Mouse (Mus musculus): ENCODE data around the gene Cdh13. TPM values are rescaled to one million over a fixed set of nuclear protein-coding genes. Genes with fewer than 3 reads are reported as not detected.

Cdh13 gene
- polyA plus RNA-seq, 1 experiment, result 44.3 TPM

DNA sequence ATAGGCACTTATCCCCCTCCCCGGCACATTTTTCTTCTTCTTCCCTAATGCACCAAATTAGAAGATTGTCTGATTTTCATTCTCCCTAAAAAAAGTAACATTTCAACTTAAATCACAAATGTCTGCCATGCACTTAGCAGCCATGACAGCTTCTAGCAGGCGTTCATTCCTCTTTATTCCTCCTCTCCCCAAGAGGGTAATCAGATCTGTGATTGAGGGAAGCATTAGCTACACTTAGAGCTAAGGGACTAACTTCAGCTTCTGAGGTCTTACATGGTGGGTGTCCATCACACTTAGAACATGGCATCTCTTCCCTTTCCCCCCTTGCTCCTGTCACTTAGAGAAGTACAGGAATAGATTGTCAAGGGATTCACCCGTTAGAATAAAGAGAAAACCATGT, 89.6 kb downstream of the Cdh13 start:
- 85% methylated on average over 3 of the region's 3 CpGs for WGBS

GRCm38 (mm10) chr8:118374738-118375137, 91.2 kb downstream of the Cdh13 start:
- no peaks in the 10 kb centered on the region for H3K4me1 ChIP-seq (ENCODE audit: control insufficient read depth, insufficient read depth, low read length)
- no peak overlapping the region for H3K4me3 ChIP-seq (replicated peaks; ENCODE audit: extremely low read depth, low read depth, low read length)
- no peak for DNase-seq
- 27% methylated on average over 6 of the region's 6 CpGs for WGBS
- no peak for TF ChIP-seq CTCF (IDR thresholded peaks at IDR 0.05; ENCODE audit: insufficient read depth, low read length)
- TF ChIP-seq POLR2A (IDR thresholded peaks at IDR 0.05; ENCODE audit: borderline replicate concordance, extremely low read depth, low read depth, low read length), result no peak

More for the DNA sequence above, 89.6 kb downstream of the Cdh13 start:
- no peak for DNase-seq
- no peak for TF ChIP-seq CTCF (IDR thresholded peaks at IDR 0.05; ENCODE audit: insufficient read depth, low read length)
- TF ChIP-seq POLR2A (IDR thresholded peaks at IDR 0.05; ENCODE audit: borderline replicate concordance, extremely low read depth, low read depth, low read length), result no peak
- no peak overlapping the region for H3K4me3 ChIP-seq (replicated peaks; ENCODE audit: extremely low read depth, low read depth, low read length)
- no peaks in the 10 kb centered on the region for H3K4me1 ChIP-seq (ENCODE audit: control insufficient read depth, insufficient read depth, low read length)

GRCm38 (mm10) chr8:118376791-118377190, 93.3 kb downstream of the Cdh13 start:
- H3K4me1 ChIP-seq (ENCODE audit: control insufficient read depth, insufficient read depth, low read length), result no peaks in the 10 kb centered on the region
- WGBS, result 31% methylated on average over 3 of the region's 3 CpGs
- DNase-seq, result no peak
- no peak overlapping the region for H3K4me3 ChIP-seq (replicated peaks; ENCODE audit: extremely low read depth, low read depth, low read length)
- no peak for TF ChIP-seq CTCF (IDR thresholded peaks at IDR 0.05; ENCODE audit: insufficient read depth, low read length)
- TF ChIP-seq POLR2A (IDR thresholded peaks at IDR 0.05; ENCODE audit: borderline replicate concordance, extremely low read depth, low read depth, low read length), result no peak

- DNase-seq, result no peak
- TF ChIP-seq POLR2A (IDR thresholded peaks at IDR 0.05; ENCODE audit: borderline replicate concordance, extremely low read depth, low read depth, low read length) (no peak), CTCF (IDR thresholded peaks at IDR 0.05; ENCODE audit: insufficient read depth, low read length) (no peak)
- H3K4me3 ChIP-seq (replicated peaks; ENCODE audit: extremely low read depth, low read depth, low read length), result no peak overlapping the region
- 86% methylated on average over 8 of the region's 8 CpGs for WGBS
- no peaks in the 10 kb centered on the region for H3K4me1 ChIP-seq (ENCODE audit: control insufficient read depth, insufficient read depth, low read length)
Observed at GRCm38 (mm10) chr8:118378985-118379384, 95.5 kb downstream of the Cdh13 start.

DNA sequence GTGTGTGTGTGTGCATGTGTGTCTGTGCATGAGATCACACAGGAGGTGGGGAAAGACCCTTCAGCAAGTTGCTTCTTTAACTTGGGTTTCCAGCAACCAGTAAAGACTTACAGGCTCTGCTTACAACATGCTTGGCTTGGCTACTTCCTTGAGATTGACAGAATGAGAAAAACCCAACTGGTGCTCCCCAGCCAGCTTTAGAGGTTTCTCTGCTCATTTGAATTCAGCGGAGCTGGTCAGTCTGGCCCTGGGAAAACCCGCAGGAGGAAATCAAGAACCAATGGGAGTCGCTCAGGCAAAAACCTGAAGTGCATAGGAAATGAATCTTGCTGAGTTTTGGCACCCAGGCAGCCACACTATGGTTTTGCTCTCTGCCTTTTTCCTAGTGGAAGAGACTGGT, 96.1 kb downstream of the Cdh13 start:
- TF ChIP-seq POLR2A (IDR thresholded peaks at IDR 0.05; ENCODE audit: borderline replicate concordance, extremely low read depth, low read depth, low read length) (no peak), CTCF (IDR thresholded peaks at IDR 0.05; ENCODE audit: insufficient read depth, low read length) (no peak)
- DNase-seq, result no peak
- 68% methylated on average over 3 of the region's 3 CpGs for WGBS
- Histone ChIP-seq H3K4me1 (ENCODE audit: control insufficient read depth, insufficient read depth, low read length) (no peaks in the 10 kb centered on the region), H3K4me3 (replicated peaks; ENCODE audit: extremely low read depth, low read depth, low read length) (no peak overlapping the region)

GRCm38 (mm10) chr8:118380058-118380457, 96.5 kb downstream of the Cdh13 start:
- TF ChIP-seq POLR2A (IDR thresholded peaks at IDR 0.05; ENCODE audit: borderline replicate concordance, extremely low read depth, low read depth, low read length) (no peak), CTCF (IDR thresholded peaks at IDR 0.05; ENCODE audit: insufficient read depth, low read length) (no peak)
- Histone ChIP-seq H3K4me3 (replicated peaks; ENCODE audit: extremely low read depth, low read depth, low read length) (no peak overlapping the region), H3K4me1 (ENCODE audit: control insufficient read depth, insufficient read depth, low read length) (no peaks in the 10 kb centered on the region)
- no peak for DNase-seq
- 75% methylated on average over 8 of the region's 8 CpGs for WGBS

GRCm38 (mm10) chr8:118380782-118381181, 97.2 kb downstream of the Cdh13 start:
- Histone ChIP-seq H3K4me3 (replicated peaks; ENCODE audit: extremely low read depth, low read depth, low read length) (no peak overlapping the region), H3K4me1 (ENCODE audit: control insufficient read depth, insufficient read depth, low read length) (no peaks in the 10 kb centered on the region)
- TF ChIP-seq CTCF (IDR thresholded peaks at IDR 0.05; ENCODE audit: insufficient read depth, low read length) (no peak), POLR2A (IDR thresholded peaks at IDR 0.05; ENCODE audit: borderline replicate concordance, extremely low read depth, low read depth, low read length) (no peak)
- DNase-seq, result no peak
- 89% methylated on average over 9 of the region's 9 CpGs for WGBS

GRCm38 (mm10) chr8:118381641-118382040, 98.1 kb downstream of the Cdh13 start:
- no peak overlapping the region for H3K4me3 ChIP-seq (replicated peaks; ENCODE audit: extremely low read depth, low read depth, low read length)
- TF ChIP-seq POLR2A (IDR thresholded peaks at IDR 0.05; ENCODE audit: borderline replicate concordance, extremely low read depth, low read depth, low read length), result no peak
- no peak for TF ChIP-seq CTCF (IDR thresholded peaks at IDR 0.05; ENCODE audit: insufficient read depth, low read length)
- 87% methylated on average over 7 of the region's 7 CpGs for WGBS
- DNase-seq, result no peak
- no peaks in the 10 kb centered on the region for H3K4me1 ChIP-seq (ENCODE audit: control insufficient read depth, insufficient read depth, low read length)

GRCm38 (mm10) chr8:118384314-118384713, 100.8 kb downstream of the Cdh13 start:
- no peak for TF ChIP-seq POLR2A (IDR thresholded peaks at IDR 0.05; ENCODE audit: borderline replicate concordance, extremely low read depth, low read depth, low read length)
- TF ChIP-seq CTCF (IDR thresholded peaks at IDR 0.05; ENCODE audit: insufficient read depth, low read length), result no peak
- Histone ChIP-seq H3K4me1 (ENCODE audit: control insufficient read depth, insufficient read depth, low read length) (no peaks in the 10 kb centered on the region), H3K4me3 (replicated peaks; ENCODE audit: extremely low read depth, low read depth, low read length) (no peak overlapping the region)
- no peak for DNase-seq
- 91% methylated on average over 5 of the region's 5 CpGs for WGBS

- Histone ChIP-seq H3K4me1 (ENCODE audit: control insufficient read depth, insufficient read depth, low read length) (peaks cover 2% of the 10 kb centered on the region), H3K4me3 (replicated peaks; ENCODE audit: extremely low read depth, low read depth, low read length) (no peak overlapping the region)
- TF ChIP-seq POLR2A (IDR thresholded peaks at IDR 0.05; ENCODE audit: borderline replicate concordance, extremely low read depth, low read depth, low read length) (no peak), CTCF (IDR thresholded peaks at IDR 0.05; ENCODE audit: insufficient read depth, low read length) (no peak)
- DNase-seq, result no peak
- WGBS, result 43% methylated on average over 3 of the region's 3 CpGs
Observed at GRCm38 (mm10) chr8:118389456-118389855, 105.9 kb downstream of the Cdh13 start.
